Mouse (Mus musculus) heart, postnatal 4 days (tissue): ENCODE results near the gene Chst7. TPM values are rescaled to one million over a fixed set of nuclear protein-coding genes. Genes with fewer than 3 reads are reported as not detected.

ENCODE experiments used
- DNase-seq: peaks from one replicate; pipeline ENCODE4 v3.0.0; 2021
- total RNA-seq, 2 experiments: library from RNA; stranded (reverse); gene quantifications; 2 replicates each; pipeline ENCODE4 v1.2.3; 2021

Chst7 gene
- 1 to 10 TPM; 7.1 to 8.7 TPM for total RNA-seq

DNA sequence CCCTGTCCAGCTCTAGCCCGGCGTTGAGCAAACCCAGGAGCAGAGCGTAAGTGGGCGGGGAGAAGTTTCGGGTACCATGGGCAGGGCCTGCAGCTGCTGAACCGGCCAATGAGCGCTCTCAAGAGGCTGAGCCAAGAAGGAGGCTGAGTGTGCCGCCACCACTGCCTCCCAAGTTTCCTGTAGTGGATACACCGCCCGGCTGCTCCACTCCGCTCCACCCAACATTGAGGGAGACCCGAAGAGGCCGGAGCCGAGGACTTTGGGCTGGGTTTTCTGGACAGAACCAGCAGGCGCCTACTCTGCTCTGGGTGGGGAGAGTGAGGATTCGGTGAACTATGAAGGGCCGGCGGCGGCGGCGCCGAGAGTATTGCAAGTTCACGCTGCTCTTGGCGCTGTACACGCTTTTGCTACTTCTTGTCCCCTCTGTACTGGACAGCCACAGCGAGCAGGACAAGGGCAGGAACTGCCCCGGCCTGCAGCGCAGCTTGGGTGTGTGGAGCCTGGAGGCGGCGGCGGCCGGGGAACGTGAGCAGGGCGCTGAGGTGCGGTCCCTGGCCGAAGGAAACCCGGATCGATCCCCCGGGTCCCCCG, at the start of gene Chst7:
TSS of gene Chst7 (plus strand) at position 180 of the 591 bp plus-strand sequence.
- peak; percentile 73 for DNase-seq

GRCm38 (mm10) chrX:20012211-20012610, 47.1 kb upstream of the Chst7 start:
- DNase-seq, result no peak

GRCm38 (mm10) chrX:20020942-20021341, 38.4 kb upstream of the Chst7 start:
- no peak for DNase-seq

- peak; percentile 11 for DNase-seq
Measured at GRCm38 (mm10) chrX:20060096-20060768, 872 bp downstream of the Chst7 start.

DNA sequence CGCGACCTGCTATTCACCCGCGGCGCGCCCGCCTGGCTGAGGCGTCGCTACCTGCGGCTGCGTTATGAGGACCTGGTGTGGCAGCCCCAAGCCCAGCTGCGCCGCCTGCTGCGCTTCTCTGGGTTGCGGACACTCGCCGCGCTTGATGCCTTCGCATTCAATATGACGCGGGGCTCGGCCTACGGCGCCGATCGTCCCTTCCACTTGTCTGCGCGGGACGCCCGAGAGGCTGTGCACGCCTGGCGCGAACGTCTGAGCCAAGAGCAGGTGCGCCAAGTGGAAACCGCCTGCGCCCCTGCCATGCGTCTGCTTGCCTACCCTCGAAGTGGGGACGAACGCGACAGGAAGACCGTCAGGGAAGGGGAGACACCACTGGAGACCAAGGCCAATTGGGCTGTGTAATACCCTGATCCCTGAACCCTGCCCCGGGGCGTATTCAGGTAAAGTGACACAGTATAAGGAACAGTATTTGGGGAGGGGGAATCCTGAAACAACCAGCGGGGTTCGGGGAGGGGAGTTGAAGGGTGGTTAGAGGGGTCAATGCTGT, 1.5 kb downstream of the Chst7 start:
- DNase-seq, result no peak

GRCm38 (mm10) chrX:20061764-20062480, 2.6 kb downstream of the Chst7 start:
- no peak for DNase-seq

- DNase-seq, result peak; percentile 53
Measured at GRCm38 (mm10) chrX:20066636-20067035, 7.3 kb downstream of the Chst7 start.

DNA sequence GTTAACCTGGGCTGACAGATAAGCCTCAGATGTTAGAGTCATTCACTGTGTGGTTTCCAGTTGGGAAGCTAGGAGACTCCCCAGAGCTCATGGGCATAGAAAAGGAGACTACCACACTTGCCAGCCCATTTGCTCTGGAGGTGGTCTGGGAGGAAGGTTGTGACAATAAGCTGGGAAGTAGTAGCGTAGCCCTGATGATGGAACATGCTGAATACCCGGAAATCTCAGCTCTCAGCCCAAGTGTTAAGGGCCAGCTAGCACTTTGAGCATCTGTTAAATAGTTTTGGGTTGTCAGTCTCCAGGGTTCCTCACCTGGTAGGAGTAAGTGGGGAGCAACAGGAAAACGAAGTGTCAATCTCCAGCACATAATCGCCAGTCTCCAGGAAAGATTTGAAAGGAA, 10.8 kb downstream of the Chst7 start:
- no peak for DNase-seq

- DNase-seq, result no peak
Measured at GRCm38 (mm10) chrX:20117717-20118116, 58.4 kb downstream of the Chst7 start.

- DNase-seq, result no peak
Measured at GRCm38 (mm10) chrX:20125481-20125880, 66.1 kb downstream of the Chst7 start.

- DNase-seq, result no peak
Measured at GRCm38 (mm10) chrX:20128951-20129350, 69.6 kb downstream of the Chst7 start.

DNA sequence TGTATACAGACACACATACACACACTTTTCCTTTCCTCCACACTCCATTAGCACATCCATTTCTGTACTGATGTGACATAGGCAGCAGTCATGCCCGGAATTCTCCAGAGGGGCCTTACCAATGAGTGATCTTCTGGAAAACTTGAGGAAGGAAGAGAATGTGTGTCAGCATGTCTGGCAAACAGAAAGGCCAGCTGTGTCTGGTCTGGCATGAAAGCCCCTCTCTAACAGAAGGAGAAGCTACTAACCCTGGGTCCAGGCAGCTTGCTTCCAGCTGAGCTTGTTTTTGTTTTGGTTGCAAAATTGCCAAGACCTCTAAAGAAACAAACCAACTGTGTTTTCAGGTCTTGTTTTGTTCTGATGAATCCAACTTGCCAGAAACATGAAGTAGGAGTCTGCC, 70.1 kb downstream of the Chst7 start:
- peak; percentile 10 for DNase-seq

Other genes with a start within 250 kb of the Chst7 start
- gene Slc9a7, start 232.2 kb downstream of the Chst7 start, total RNA-seq, result 10 to 100 TPM; 11.7 to 16.9 TPM